In genomic region chr6:115210820-115211219, GRCm38 (mm10) we compare ENCODE assay signal across 33 mouse cellular contexts. TPM values are rescaled to one million over a fixed set of nuclear protein-coding genes. Genes with fewer than 3 reads are reported as not detected.
DNase-seq lines count a peak whose midpoint lies in the region; ATAC-seq and TF ChIP-seq lines count a peak whose summit lies in the region.
"Had no signal": no experiment of that assay in that cellular context is flagged by ENCODE, and none has a peak within 500 bp of the region (broad histone marks: within the 10 kb centered on the region; RNA-seq: fewer than 3 reads in every experiment).

No protein-coding gene starts in this region.

- peak; percentile 52; the same call in 1 of the 2 replicates for ATAC-seq in lung, embryonic 14.5 days (ENCODE audit: insufficient read depth)
- ATAC-seq: CD4-positive, CD25-positive, alpha-beta regulatory T cell, adult 4 months; forebrain, embryonic 14.5 days; forebrain, postnatal 0 days had no signal

- H3K4me2 ChIP-seq in lung, embryonic 14.5 days: no peak overlapping the region
- H3K4me2 ChIP-seq: embryonic facial prominence, embryonic 12.5 days; embryonic facial prominence, embryonic 15.5 days; heart, embryonic 13.5 days; hindbrain, embryonic 14.5 days had no signal

- no peak overlapping the region for H3K4me3 ChIP-seq in layer of hippocampus, adult 2 months
- no peak overlapping the region for H3K4me3 ChIP-seq in lung, embryonic 14.5 days (ENCODE audit: low read depth, low read length)
- no peak overlapping the region for H3K4me3 ChIP-seq in lung, adult 2 months (replicated peaks; ENCODE audit: extremely low read depth, low read depth, low read length)
- H3K4me3 ChIP-seq: embryonic facial prominence, embryonic 12.5 days; embryonic facial prominence, embryonic 15.5 days; gastrocnemius, adult 2 months; heart, embryonic 13.5 days had no signal

- 44% methylated on average over 3 of the region's 3 CpGs for WGBS in lung, embryonic 14.5 days
- 74% methylated on average over 3 of the region's 3 CpGs for WGBS in lung, adult 2 months

- H3K9me3 ChIP-seq in lung, embryonic 14.5 days (ENCODE audit: low read depth, low read length): no peaks in the 10 kb centered on the region
- H3K9me3 ChIP-seq: embryonic facial prominence, embryonic 12.5 days; embryonic facial prominence, embryonic 15.5 days had no signal

- H3K9ac ChIP-seq in lung, embryonic 14.5 days: no peak overlapping the region
- H3K9ac ChIP-seq: embryonic facial prominence, embryonic 12.5 days; embryonic facial prominence, embryonic 15.5 days; forebrain, postnatal 0 days; heart, embryonic 13.5 days; hindbrain, embryonic 14.5 days had no signal

- no peak for DNase-seq in layer of hippocampus, adult 2 months (ENCODE audit: low spot score in 2 of 2)
- DNase-seq in layer of hippocampus, postnatal 14 days (ENCODE audit: low spot score in 2 of 2): no peak
- peak; percentile 74 for DNase-seq in lung, embryonic 14.5 days
- DNase-seq in lung, adult 2 months: no peak
- DNase-seq in lung, postnatal 10 days: peak; percentile 8
- DNase-seq in lung, adult 18-20 months: no peak
- DNase-seq: adrenal gland, adult 2 months; adrenal gland, postnatal 14 days; cerebellum, adult 11 months; cerebellum, adult 9-11 months; cerebellum, postnatal 25 days; forebrain, postnatal 0 days; gastrocnemius, adult 2 months; gastrocnemius, postnatal 14 days; heart, adult 18-20 months; heart, postnatal 14 days; heart, postnatal 4 days had no signal

- no peak for TF ChIP-seq POLR2A in lung, adult 2 months (IDR thresholded peaks at IDR 0.05; ENCODE audit: borderline replicate concordance, extremely low read depth, low read depth, low read length)

- H3K36me3 ChIP-seq in lung, embryonic 14.5 days (ENCODE audit: insufficient read depth): no peaks in the 10 kb centered on the region
- H3K36me3 ChIP-seq: embryonic facial prominence, embryonic 12.5 days; embryonic facial prominence, embryonic 15.5 days; heart, embryonic 13.5 days had no signal

- no peaks in the 10 kb centered on the region for H3K27me3 ChIP-seq in lung, embryonic 14.5 days (ENCODE audit: insufficient read depth, low read length)
- H3K27me3 ChIP-seq: embryonic facial prominence, embryonic 12.5 days; embryonic facial prominence, embryonic 15.5 days had no signal

- TF ChIP-seq CTCF in layer of hippocampus, adult 2 months (conservative IDR thresholded peaks at IDR 0.05): no peak
- TF ChIP-seq CTCF in lung, embryonic 14.5 days (IDR thresholded peaks at IDR 0.05; ENCODE audit: low read depth): no peak
- TF ChIP-seq CTCF in lung, adult 2 months (IDR thresholded peaks at IDR 0.05; ENCODE audit: insufficient read depth, low read length): no peak

- no peaks in the 10 kb centered on the region for H3K4me1 ChIP-seq in lung, embryonic 14.5 days (ENCODE audit: insufficient read depth)
- peaks cover 2% of the 10 kb centered on the region for H3K4me1 ChIP-seq in lung, adult 2 months (ENCODE audit: control insufficient read depth, insufficient read depth, low read length)
- H3K4me1 ChIP-seq: embryonic facial prominence, embryonic 12.5 days had no signal

- H3K27ac ChIP-seq in layer of hippocampus, adult 2 months: peak overlapping the region; percentile 54
- H3K27ac ChIP-seq in lung, embryonic 14.5 days (ENCODE audit: low read depth): no peak overlapping the region
- H3K27ac ChIP-seq: embryonic facial prominence, embryonic 12.5 days; embryonic facial prominence, embryonic 15.5 days; gastrocnemius, adult 2 months; heart, embryonic 13.5 days; hindbrain, embryonic 14.5 days had no signal

RNA-seq across cellular contexts. Expression of gene Gm17482, which starts 16.3 kb away (rescaled TPM):
- not detected for total RNA-seq in layer of hippocampus, adult 2 months (2021)
- total RNA-seq in layer of hippocampus, postnatal 14 days (2021): not detected
- not detected in 2 replicates for polyA plus RNA-seq in lung, embryonic 14.5 days (2014; fragmentation: Nextera tagmentation; extraction: Ambion mirVana)
- polyA plus RNA-seq in lung, adult 2 months (2012; rRNA removed): not detected in 2 replicates
- total RNA-seq: adrenal gland, adult 2 months; adrenal gland, postnatal 14 days; adrenal gland, postnatal 4 days; common myeloid progenitor, adult 5-6 weeks; forebrain, postnatal 0 days; gastrocnemius, adult 2 months; gastrocnemius, postnatal 14 days; gastrocnemius, postnatal 4 days; heart, adult 18-20 months; heart, postnatal 14 days; heart, postnatal 4 days; MEL had no signal
- polyA plus RNA-seq: adrenal gland, adult 2 months; C2C12; CD4-positive, CD25-positive, alpha-beta regulatory T cell, adult 4 months; cerebellum, adult 2 months; embryonic facial prominence, embryonic 12.5 days; embryonic facial prominence, embryonic 15.5 days; forebrain, embryonic 11.5 days; forebrain, embryonic 14.5 days; forebrain, postnatal 0 days; frontal cortex, adult 2 months; heart, embryonic 13.5 days; heart, embryonic 16.5 days; hindbrain, embryonic 11.5 days; hindbrain, embryonic 14.5 days had no signal

RNA-seq across cellular contexts. Expression of gene Timp4, which starts 41.2 kb away (rescaled TPM):
- total RNA-seq in layer of hippocampus, adult 2 months (2021): 10 to 100 TPM; 19.4 to 22.6 TPM
- 10 to 100 TPM; 25.2 to 34.6 TPM for total RNA-seq in layer of hippocampus, postnatal 14 days (2021)
- polyA plus RNA-seq in lung, embryonic 14.5 days (2014; fragmentation: Nextera tagmentation; extraction: Ambion mirVana): 1.1 and 2.3 TPM in 2 replicates
- polyA plus RNA-seq in lung, adult 2 months (2012; rRNA removed): 3.1 and 4.0 TPM in 2 replicates
- total RNA-seq: common myeloid progenitor, adult 5-6 weeks; MEL had no signal

Comparison
In these comparisons a context has a peak if more than half of its experiments do, and no peak if none do; other contexts are left out.
1. DNase-seq: peak in lung, embryonic 14.5 days (single experiment) and lung, postnatal 10 days (single experiment); none in layer of hippocampus, adult 2 months (0 of 2), layer of hippocampus, postnatal 14 days (0 of 2), lung, adult 2 months (single experiment) and lung, adult 18-20 months (0 of 2).